Mouse (Mus musculus) central nervous system, embryonic 14 days (tissue): ENCODE results near the gene Gm14597. TPM values are rescaled to one million over a fixed set of nuclear protein-coding genes. Genes with fewer than 3 reads are reported as not detected.

Experiments
- polyA plus RNA-seq: library from polyadenylated mRNA; depleted of rRNA; stranded (reverse); fragments of >200 nt; gene quantifications from 2 replicates; pipeline ENCODE4 v1.2.3, GENCODE M21; 2012; rRNA removed

Gm14597 gene
- not detected in 2 replicates for polyA plus RNA-seq

GRCm38 (mm10) chrX:53608879-53609278, at the start of gene Gm14597:
Gm14597 (minus strand) TSS chrX:53608979.

GRCm38 (mm10) chrX:53642980-53643961, 34.5 kb upstream of the Gm14597 start, which contains the start of gene Rtl8a:
Rtl8a (minus strand) TSS chrX:53643682.

GRCm38 (mm10) chrX:53607242-53608121, 1.3 kb downstream of the Gm14597 start, which contains the start of gene Rtl8c:
Rtl8c (plus strand) TSS chrX:53608032.

Other genes starting within 250 kb of the Gm14597 start
- gene Mospd1, start 238.5 kb downstream of the Gm14597 start, polyA plus RNA-seq: 17.9 and 19.5 TPM in 2 replicates
- gene Etd, start 174.1 kb downstream of the Gm14597 start, polyA plus RNA-seq: not detected in 2 replicates
- 176 and 185 TPM in 2 replicates for gene Rtl8c, start 947 bp downstream of the Gm14597 start, polyA plus RNA-seq
- 241 and 255 TPM in 2 replicates for gene Rtl8a, start 34.7 kb upstream of the Gm14597 start, polyA plus RNA-seq
- 259 and 263 TPM in 2 replicates for gene Rtl8b, start 61.4 kb upstream of the Gm14597 start, polyA plus RNA-seq
- 0.10 and 0.11 TPM in 2 replicates for gene 4930502E18Rik, start 115.8 kb upstream of the Gm14597 start, polyA plus RNA-seq
- gene 1700013H16Rik, start 148.9 kb upstream of the Gm14597 start, polyA plus RNA-seq: not detected in 2 replicates
- 0.04 TPM in 1 of 2 replicates, not detected in the other for gene Zfp36l3, start 167.4 kb upstream of the Gm14597 start, polyA plus RNA-seq
- 0.98 and 1.6 TPM in 2 replicates for gene Xlr, start 188.7 kb upstream of the Gm14597 start, polyA plus RNA-seq